Mouse (Mus musculus) spleen, postnatal 4 days (tissue): ENCODE results near the gene Bckdhb.
"Not testable (repeated sequence)": the region's sequence is repeated elsewhere in the genome, so short reads cannot be mapped to it uniquely, and the experiment has no call there.

ENCODE experiments used
- DNase-seq, 2 experiments: peaks; one replicate each; pipeline ENCODE4 v3.0.0; 2022; ENCODE audit warnings: low spot score in 2 of 2

Bckdhb gene

DNA sequence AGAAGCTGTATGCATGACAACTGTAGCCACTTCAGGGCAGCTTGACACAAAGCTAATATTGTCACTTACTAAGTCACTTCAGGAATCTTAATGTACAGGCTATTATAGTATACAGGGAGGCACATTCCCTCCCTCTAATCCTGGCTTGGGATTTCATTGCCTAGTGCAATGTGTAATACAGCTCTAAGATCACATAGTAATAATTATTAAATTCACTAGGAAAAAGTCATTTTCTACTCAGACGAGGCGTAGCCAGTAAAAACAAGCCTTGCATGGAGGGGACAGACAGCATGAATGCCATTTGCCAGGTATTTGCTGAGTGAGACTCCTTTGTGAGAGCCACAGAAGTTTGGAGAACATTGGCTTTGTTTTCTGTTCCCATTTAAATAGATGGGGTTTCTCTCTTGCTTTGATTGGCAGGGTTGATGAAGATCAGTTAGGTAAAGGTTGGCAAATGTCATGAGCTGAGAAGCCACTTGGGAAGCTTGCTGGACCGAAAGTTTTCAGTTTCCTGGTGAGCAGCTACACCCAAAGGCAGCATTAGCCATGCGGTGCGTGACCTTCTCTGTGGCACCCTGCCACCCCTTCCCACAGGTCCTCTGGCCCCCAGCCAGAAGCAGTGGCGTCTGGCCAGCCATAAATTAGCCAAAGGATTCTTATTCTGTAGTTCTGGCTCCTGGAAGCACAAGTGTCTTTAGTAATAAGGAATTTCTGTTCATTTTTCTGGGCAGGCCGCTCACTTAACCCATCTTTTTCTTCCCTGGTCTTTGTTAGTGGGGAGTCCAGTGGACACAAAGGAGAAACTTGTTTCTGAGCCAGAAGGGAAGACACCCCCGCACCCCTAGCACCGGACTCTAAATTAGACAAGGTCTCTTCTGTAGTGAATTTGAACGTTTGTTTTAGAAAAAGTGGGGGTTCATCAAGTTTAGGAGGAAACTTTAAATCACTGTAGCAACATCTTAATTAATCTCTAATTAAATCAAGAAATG, 37.4 kb downstream of the Bckdhb start:
- DNase-seq = no peak

DNA sequence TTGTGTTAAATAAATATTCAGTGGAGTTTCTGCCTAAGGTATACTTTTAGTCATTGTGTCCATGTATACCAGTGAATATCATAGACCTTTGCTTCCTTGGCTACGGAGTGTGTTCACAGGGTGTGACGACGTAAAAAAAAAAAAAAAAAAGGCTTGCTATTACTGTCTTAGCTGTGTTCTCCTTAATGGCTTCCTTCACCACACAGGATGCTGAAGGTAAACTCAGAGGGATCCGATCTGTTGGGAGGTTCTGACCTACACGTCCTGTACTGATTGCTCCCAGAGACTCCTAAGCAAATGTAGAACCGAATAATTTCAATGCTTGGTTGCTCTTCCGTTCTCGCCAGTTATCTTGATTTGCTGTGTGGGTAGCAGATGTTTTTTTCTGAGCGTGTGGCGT, 38.4 kb downstream of the Bckdhb start:
- no peak for DNase-seq

DNA sequence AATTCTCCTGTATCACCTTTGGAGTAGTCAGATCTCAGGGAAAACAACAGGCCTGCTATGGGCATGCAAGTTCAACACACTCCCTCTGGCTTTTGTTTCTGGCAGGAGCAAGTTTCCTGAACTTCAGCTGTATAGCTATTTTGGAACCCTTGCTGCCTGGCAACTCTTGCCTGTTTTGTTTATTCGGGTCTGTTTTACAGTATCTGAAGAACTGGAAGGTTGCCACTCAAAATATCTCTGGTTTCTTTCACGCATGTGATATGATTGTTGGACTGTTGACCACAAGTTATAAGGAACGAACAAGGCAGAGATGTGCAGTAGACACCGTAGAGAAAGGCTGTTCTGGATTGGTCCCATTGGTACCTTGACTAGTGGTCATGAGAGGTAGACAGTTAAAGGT, 39.4 kb downstream of the Bckdhb start:
- no peak for DNase-seq

GRCm38 (mm10) chr9:83967439-83968050, 42.6 kb downstream of the Bckdhb start:
- no peak for DNase-seq

- no peak for DNase-seq
Measured at GRCm38 (mm10) chr9:83969326-83969725, 44.4 kb downstream of the Bckdhb start.

- DNase-seq = no peak
Measured at GRCm38 (mm10) chr9:83973467-83973866, 48.5 kb downstream of the Bckdhb start.

- no peak for DNase-seq
Measured at GRCm38 (mm10) chr9:83975811-83976210, 50.9 kb downstream of the Bckdhb start.

GRCm38 (mm10) chr9:83981234-83981633, 56.3 kb downstream of the Bckdhb start:
- no peak for DNase-seq

- no peak for DNase-seq
Measured at GRCm38 (mm10) chr9:84008961-84009360, 84.0 kb downstream of the Bckdhb start.

DNA sequence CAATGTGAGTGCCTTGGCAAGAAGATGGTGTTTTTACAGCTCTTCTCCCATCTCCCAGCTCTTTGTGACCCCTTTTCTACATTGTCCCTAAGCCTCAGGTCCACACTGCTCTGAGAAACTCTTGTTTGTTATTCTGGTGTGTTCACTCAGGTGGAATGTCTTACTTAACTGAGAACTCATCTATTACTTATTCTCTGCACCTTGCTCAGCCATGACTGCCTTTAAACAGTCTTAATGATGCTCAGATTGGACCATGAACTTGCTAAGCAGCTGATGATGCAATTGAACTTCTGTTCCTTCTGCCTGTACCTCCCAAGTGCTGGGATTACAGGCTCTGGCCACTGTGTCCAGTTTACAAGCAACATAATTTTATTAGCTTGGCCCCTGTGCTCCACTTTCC, 86.2 kb downstream of the Bckdhb start:
- no peak for DNase-seq

DNA sequence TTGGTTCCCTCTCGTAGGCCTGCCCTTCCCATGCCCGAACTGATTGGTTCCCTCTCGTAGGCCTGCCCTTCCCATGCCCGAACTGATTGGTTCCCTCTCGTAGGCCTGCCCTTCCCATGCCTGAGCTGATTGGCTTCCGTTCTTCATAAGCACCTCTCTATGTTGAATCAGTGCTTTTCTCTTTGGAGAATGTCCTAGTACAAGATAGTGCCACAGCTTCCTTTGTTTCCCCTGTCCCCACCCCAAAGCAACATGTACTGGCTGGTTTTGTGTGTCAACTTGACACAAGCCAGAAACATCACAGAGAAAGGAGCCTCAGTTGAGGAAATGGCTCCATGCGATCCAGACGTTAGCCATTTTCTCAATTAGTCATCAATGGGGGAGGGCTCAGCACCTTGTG, 93.2 kb downstream of the Bckdhb start:
- not testable (repeated sequence) for DNase-seq

DNA sequence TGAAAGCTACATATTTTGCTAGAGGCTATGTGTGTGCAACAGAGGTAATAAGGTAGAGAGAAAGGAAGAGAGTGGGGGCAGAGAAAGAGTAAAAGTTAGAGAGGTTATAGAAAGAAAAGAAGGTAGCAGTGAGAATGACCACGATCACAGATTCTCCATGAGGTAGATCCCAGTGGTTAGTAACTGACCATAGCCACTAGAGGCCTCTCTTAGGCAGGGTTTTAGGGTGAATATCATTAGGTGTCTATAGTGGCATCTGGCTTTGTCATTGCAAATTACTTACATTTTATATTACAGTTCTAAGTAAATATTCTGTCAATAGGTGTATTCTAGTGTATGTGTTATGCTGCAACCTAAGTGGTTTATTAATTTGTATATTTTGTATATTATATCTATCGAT, 94.7 kb downstream of the Bckdhb start:
- no peak for DNase-seq

- DNase-seq = no peak
Measured at GRCm38 (mm10) chr9:84021189-84021588, 96.2 kb downstream of the Bckdhb start.

GRCm38 (mm10) chr9:84028120-84028519, 103.2 kb downstream of the Bckdhb start:
- no peak for DNase-seq

DNA sequence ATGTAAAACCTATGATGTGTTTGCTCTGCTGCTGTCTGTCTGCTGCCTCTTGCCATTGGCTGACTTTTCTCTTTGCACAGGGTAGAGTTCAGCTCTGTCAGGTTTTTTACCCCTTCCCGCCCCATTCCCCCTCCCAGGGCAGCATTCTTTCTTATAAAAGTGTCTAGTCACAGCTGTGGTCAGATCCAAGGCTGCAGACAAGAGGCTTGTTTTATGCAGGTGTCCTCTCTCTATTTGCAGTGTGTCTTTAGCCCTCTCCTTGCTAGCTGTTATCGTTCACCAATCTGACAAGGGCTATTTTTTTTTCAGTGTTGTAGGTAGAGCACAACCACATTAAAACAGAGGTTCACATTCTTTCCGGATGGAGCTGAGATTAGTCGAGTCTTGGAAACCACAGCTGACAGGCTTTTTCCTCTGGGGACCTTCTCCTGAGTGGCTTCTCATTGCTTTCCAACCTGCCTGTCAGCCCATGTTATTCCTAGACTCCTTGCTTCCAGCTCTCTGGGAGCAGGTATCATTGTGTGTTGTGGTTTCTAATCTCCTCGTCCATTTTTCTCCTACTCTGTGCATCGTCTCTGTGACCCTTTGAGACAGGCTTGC, 105.8 kb downstream of the Bckdhb start:
- DNase-seq = no peak

DNA sequence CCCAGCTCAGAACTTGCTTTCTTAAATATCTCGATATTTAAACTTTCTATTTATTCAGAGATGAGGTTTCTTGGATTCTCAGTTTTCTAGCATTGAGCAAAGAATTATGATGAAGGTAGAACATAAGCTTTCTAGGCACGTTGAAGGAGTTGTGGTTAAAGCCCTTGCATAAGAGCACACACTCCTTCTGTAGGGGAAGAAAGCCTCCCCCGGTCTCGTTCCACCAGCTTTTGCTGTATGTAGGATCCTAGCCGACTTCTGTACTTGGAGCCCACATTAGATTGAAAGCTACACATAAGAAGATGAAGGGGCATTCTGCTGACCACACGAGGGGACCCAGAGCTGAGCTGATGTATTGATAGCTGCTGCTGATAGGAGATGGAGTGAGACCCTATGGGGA, 106.5 kb downstream of the Bckdhb start:
- no peak for DNase-seq

DNA sequence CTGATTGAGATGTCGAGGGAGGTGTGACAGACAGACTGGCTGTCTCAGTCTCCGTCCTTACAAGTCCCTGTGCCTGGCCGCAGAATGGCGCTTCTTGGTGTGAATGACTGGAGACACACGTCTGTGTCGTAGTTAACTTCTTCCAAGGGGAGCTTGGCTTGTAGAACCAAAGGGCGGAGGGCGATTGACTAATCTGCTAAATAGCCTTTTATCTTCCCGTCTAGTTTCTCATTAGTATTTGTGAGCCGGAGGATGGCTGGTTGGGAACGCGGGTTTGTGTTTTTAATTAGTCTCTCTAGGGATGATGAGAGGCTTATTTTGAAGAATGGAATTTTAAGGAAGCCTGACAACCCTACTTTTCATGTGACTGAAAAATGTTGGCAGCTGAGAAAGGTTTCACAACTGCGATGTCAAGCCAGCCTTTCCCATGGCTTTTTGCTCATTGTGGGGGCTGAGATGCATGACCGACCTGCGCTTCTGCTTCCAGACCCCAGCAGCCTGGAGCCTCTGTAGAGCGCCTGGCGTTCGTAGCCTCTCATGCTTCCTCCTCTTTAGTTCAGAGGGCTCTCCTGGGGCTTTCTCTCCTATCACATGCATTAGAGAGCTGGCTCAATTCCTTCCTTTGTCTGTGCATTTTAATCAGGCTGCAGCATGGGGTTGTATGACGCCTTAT, 107.9 kb downstream of the Bckdhb start:
- DNase-seq = no peak

DNA sequence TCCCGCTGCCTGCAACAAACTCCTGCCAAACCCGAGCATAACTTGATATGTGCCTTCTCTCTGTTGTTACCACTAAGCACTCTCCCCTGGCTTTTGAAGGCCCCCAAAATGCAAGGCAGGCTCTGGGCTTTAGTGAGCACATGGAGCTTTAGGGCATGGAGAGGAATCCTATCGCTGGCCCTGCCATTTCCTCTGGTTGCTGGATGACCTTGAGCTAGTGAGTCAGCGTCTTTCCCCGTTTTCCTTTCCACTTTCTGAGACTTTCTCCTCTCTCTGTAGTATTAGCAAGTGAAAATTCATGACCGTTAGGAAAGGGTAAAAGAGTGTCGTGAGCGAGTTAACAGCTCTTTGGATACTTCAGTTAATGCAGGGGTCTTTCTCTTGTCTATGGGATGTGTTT, 111.1 kb downstream of the Bckdhb start:
- no peak for DNase-seq

DNA sequence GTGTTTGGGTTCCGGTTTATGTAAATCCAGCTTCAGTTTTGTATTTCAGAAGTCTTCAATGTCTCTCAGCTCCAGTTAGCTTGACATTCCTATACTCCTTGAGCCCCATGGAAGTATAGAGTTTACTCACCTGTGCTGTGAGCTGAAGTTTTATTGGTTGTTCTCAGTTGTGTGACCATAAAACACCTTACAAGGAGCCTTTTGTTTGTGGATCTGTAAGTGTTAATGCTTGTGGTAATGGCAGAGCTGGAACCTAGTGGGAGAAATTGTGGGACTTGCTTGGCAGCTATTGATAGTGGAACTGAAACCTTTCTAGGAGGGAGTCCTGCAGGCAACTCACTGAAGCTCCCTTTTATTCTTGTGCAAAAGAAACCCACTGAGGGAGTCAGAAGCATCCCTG, 112.3 kb downstream of the Bckdhb start:
- no peak for DNase-seq

DNA sequence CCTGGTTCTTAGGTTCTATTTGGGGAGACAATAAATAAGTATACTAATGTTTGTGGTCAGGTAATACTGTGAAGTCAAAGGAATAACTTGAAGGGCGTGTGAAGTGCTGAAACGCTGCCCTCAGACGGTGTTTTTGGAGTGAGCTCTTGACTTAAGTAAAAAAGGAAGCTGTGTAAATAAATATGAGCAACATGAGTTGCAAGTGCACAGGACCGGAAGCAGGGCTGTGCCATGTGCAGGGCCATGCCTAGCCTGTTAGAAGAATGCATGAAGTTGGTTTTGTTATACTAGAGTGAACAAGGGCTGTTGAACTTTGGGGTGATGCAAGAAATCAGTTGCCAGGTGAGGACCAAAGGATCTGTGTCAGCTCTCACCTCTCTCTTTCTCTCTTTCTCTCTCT, 114.0 kb downstream of the Bckdhb start:
- DNase-seq = no peak

DNA sequence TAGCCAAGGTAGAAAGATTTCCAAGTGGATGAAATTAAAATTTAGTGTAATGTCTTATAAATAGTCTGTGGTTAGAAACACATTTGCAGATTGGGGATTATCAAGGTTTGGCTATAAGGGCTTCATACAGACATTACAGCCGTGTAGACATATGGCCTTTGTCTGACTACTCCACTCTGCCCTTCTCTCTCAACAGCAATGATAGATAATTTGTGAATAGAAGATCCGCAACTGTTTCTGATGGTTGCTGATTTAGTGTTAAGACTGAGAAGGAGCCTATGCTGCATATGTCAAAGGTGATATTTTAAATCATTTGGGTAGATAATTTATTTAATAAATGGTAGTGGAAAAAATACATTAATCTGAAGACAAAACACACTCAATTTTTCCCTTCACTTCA, 115.4 kb downstream of the Bckdhb start:
- no peak for DNase-seq

GRCm38 (mm10) chr9:84041631-84042277, 116.8 kb downstream of the Bckdhb start:
- DNase-seq = peak in 1 of 2 experiments; percentile 14
